Mouse (Mus musculus) thymus, postnatal 14 days (tissue): ENCODE data around the gene Zfp1.

Experiments
- DNase-seq: peaks from one replicate; pipeline ENCODE4 v3.0.0; 2021

The Zfp1 gene

GRCm38 (mm10) chr8:111714295-111714694 is 71.1 kb downstream of the Zfp1 start:
- no peak for DNase-seq

- no peak for DNase-seq
Observed at GRCm38 (mm10) chr8:111715514-111715913, 72.3 kb downstream of the Zfp1 start.

GRCm38 (mm10) chr8:111716603-111717487 is 73.6 kb downstream of the Zfp1 start:
- no peak for DNase-seq

- no peak for DNase-seq
Observed at GRCm38 (mm10) chr8:111717488-111717792, 74.2 kb downstream of the Zfp1 start.

- DNase-seq, result no peak
Observed at GRCm38 (mm10) chr8:111717866-111718265, 74.7 kb downstream of the Zfp1 start.

GRCm38 (mm10) chr8:111718937-111719336 is 75.7 kb downstream of the Zfp1 start:
- DNase-seq, result no peak

GRCm38 (mm10) chr8:111720115-111720544 is 76.9 kb downstream of the Zfp1 start:
- DNase-seq, result no peak
